Mouse (Mus musculus): ENCODE measurements around the gene Ddx25. TPM values are rescaled to one million over a fixed set of nuclear protein-coding genes. Genes with fewer than 3 reads are reported as not detected.

Gene Ddx25
- polyA plus RNA-seq (2014; fragmentation: Nextera tagmentation; extraction: Ambion mirVana): 29.3 and 31.8 TPM in 2 replicates

DNA sequence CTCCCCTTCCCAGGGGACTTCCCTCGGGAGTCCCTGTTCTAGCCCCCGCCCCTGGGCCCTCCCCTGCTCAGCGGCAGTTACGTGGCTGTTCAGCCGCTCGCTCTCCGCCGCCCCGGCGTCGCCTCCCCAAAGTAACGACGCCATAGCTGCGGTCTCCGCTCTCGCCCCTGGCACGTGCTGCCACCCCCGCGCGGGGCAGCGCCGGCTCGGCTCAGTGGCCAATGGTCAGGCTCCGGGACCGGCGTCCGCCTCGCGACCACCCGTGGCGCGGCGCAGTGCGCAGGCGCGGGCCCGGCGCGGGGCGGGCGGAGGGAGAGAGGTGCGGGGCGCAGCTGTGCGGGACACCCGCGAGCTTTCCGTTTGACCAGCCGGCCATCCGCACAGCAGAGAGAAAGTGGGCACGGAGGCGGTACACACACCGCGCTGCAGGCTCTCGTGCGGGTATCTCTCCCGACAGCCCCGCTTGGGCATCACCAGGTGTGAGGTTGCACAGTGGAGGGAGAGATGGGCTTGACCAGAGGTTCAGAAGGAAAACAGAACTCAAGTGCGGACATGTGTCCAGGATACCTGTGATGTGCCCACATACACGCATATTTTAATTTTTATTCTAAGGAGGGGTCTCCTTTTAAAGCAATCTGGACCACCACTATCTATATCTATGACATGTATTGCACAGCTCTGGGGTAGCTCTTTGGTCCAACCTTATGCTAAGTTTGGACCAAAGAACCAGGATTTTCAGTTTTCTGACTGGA, at the start of gene Ddx25, which contains the start of gene Pus3:
Gene Ddx25, minus strand, starts transcription at position 272 of the 752 bp plus-strand sequence.
Gene Pus3, plus strand, starts transcription at position 339 of the 752 bp plus-strand sequence.
- Histone ChIP-seq H3K4me1 (replicated peaks; ENCODE audit: control insufficient read depth, insufficient read depth, low read length) (peaks cover 16% of the 10 kb centered on the region), H3K27me3 (ENCODE audit: control insufficient read depth, insufficient read depth, low read length) (no peaks in the 10 kb centered on the region), H3K27ac (peak within 1 kb of the TSS; percentile 87), H3K9me3 (ENCODE audit: control insufficient read depth, low read length) (no peaks in the 10 kb centered on the region), H3K36me3 (replicated peaks; ENCODE audit: control insufficient read depth, insufficient read depth) (peaks cover 13% of the 10 kb centered on the region), H3K4me2 (replicated peaks) (peak within 1 kb of the TSS; percentile 93), H3K9ac (peak within 1 kb of the TSS; percentile 75), H3K4me3 (replicated peaks; ENCODE audit: low read length) (peak within 1 kb of the TSS; percentile 55)
- ATAC-seq (ENCODE audit: low FRiP score) (peak; percentile 87), DNase-seq (ENCODE audit: low spot score) (peak; percentile 75)
- under 1% methylated on average over 59 of the region's 59 CpGs for WGBS

DNA sequence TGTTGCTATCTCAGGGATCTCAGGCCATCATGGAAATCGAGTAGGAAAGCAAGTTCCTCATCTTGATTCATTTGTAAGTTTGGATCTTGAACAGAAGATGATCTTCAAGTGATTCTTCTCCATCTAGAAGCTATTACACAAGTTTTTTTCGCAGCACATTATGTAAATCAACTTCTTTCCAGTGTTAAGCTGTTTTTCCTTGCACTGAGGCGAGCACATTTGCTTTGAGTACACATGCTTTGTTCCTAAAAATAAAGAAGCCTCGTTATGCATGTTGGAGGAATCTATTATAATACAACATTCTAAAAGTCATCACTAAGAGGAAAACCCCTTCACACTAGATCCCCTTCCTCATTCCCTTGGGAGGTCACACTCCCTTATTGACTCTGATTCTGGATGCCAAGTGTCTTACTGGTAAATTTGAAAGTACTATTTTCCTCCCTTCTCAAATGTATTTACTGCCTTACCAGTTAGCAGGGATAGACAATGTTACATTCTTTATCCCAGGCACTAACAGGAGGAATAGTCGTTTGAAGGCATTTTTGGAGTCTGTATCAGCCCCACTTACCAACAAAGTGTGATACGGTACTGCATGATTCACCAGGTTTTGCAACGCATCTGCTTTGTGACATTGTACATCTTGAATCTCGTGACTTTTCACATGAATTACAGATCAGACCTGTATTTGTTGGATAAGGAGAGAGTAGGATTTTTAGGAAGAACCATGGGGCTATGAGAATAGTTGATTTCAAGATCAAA, 49.5 kb upstream of the Ddx25 start:
- WGBS: 72% methylated on average over 8 of the region's 8 CpGs
- Histone ChIP-seq H3K9me3 (ENCODE audit: control insufficient read depth, low read length) (no peaks in the 10 kb centered on the region), H3K4me1 (replicated peaks; ENCODE audit: control insufficient read depth, insufficient read depth, low read length) (no peaks in the 10 kb centered on the region), H3K27ac (no peak overlapping the region), H3K36me3 (replicated peaks; ENCODE audit: control insufficient read depth, insufficient read depth) (no peaks in the 10 kb centered on the region), H3K27me3 (ENCODE audit: control insufficient read depth, insufficient read depth, low read length) (no peaks in the 10 kb centered on the region), H3K4me2 (replicated peaks) (no peak overlapping the region), H3K4me3 (replicated peaks; ENCODE audit: low read length) (no peak overlapping the region), H3K9ac (no peak overlapping the region)
- DNase-seq (ENCODE audit: low spot score) (no peak), ATAC-seq (ENCODE audit: low FRiP score) (no peak)

GRCm38 (mm10) chr9:35592903-35593302, 34.6 kb upstream of the Ddx25 start:
- Histone ChIP-seq H3K9ac (no peak overlapping the region), H3K4me2 (replicated peaks) (no peak overlapping the region), H3K27me3 (ENCODE audit: control insufficient read depth, insufficient read depth, low read length) (no peaks in the 10 kb centered on the region), H3K4me1 (replicated peaks; ENCODE audit: control insufficient read depth, insufficient read depth, low read length) (no peaks in the 10 kb centered on the region), H3K4me3 (replicated peaks; ENCODE audit: low read length) (no peak overlapping the region), H3K27ac (no peak overlapping the region), H3K9me3 (ENCODE audit: control insufficient read depth, low read length) (no peaks in the 10 kb centered on the region), H3K36me3 (replicated peaks; ENCODE audit: control insufficient read depth, insufficient read depth) (no peaks in the 10 kb centered on the region)
- DNase-seq (ENCODE audit: low spot score) (peak; percentile 45), ATAC-seq (ENCODE audit: low FRiP score) (peak; percentile 46; the same call in 1 of the 2 replicates)
- 18% methylated on average over 2 of the region's 2 CpGs for WGBS

DNA sequence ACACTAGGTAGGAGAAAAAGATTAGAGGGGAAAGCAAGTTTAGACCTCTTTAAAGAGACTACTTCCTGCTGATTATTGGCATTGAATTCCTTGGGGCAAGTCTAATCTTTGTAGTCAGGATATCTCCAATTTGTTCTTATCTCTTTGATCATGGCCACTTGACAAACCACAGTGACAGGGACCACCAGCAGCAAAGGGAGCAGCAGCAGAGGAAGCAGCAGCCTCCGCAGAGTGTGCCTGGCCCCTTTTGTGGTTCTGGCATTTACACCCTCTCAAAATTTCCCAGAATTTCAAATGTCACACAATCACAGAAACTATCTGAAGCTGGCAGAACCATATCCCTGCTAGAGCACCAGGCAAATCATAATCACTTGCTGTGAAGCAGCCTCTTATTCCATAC, 29.3 kb upstream of the Ddx25 start:
- Histone ChIP-seq H3K4me2 (replicated peaks) (no peak overlapping the region), H3K9me3 (ENCODE audit: control insufficient read depth, low read length) (no peaks in the 10 kb centered on the region), H3K4me1 (replicated peaks; ENCODE audit: control insufficient read depth, insufficient read depth, low read length) (no peaks in the 10 kb centered on the region), H3K36me3 (replicated peaks; ENCODE audit: control insufficient read depth, insufficient read depth) (no peaks in the 10 kb centered on the region), H3K27ac (no peak overlapping the region), H3K4me3 (replicated peaks; ENCODE audit: low read length) (no peak overlapping the region), H3K9ac (no peak overlapping the region), H3K27me3 (ENCODE audit: control insufficient read depth, insufficient read depth, low read length) (no peaks in the 10 kb centered on the region)
- 70% methylated on average over 1 of the region's 1 CpGs for WGBS
- DNase-seq (ENCODE audit: low spot score): no peak
- ATAC-seq (ENCODE audit: low FRiP score): no peak

DNA sequence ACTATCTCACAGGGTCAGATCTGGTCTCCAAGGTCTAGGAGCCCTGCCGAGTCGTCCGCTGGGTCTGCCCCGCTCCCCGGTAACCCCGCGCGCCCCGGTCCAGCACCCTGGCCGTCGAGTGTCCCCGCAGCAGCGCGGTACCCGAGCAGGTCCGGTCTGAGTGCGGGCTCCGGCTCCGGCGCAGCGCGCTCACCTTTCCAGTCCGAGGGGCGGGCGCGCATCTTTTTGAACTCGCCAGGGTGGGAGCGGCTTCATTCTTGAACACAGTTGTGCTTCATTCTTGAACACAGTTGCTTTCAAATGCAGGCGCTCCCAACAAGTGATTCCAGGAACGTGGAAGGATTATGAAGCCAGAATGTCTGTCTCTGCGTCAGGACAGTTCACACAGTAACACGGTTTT, 16.1 kb upstream of the Ddx25 start:
- H3K4me3 ChIP-seq (replicated peaks; ENCODE audit: low read length): peak overlapping the region; percentile 30
- no peak for ATAC-seq (ENCODE audit: low FRiP score)
- peak overlapping the region; percentile 60 for H3K4me2 ChIP-seq (replicated peaks)
- H3K27ac ChIP-seq: no peak overlapping the region
- no peaks in the 10 kb centered on the region for H3K36me3 ChIP-seq (replicated peaks; ENCODE audit: control insufficient read depth, insufficient read depth)
- H3K27me3 ChIP-seq (ENCODE audit: control insufficient read depth, insufficient read depth, low read length): peaks cover 10% of the 10 kb centered on the region; the same call in 1 of the 2 replicates
- 5% methylated on average over 32 of the region's 32 CpGs for WGBS
- peaks cover 4% of the 10 kb centered on the region; the same call in 1 of the 2 replicates for H3K4me1 ChIP-seq (replicated peaks; ENCODE audit: control insufficient read depth, insufficient read depth, low read length)
- peak overlapping the region; percentile 51 for H3K9ac ChIP-seq
- no peaks in the 10 kb centered on the region for H3K9me3 ChIP-seq (ENCODE audit: control insufficient read depth, low read length)
- no peak for DNase-seq (ENCODE audit: low spot score)

DNA sequence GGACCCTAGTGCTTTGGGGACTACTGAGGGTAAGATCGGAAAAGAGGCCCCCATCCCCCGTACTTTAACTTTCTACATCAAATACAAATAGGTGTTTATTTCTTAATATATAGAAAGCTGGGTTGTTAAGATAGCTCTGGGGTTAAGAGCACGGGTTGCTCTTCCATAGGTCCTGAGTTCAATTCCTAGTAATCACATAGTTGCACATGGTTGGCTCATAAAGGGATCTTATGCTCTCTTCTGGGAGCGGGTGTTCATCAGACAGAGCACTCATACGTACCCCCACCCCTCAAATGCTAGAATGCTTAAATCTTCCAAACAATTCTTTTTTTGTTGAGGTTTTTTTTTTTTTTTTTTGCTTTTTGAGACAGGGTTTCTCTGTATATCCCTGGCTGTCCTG, 12.3 kb upstream of the Ddx25 start:
- peaks cover 24% of the 10 kb centered on the region for H3K36me3 ChIP-seq (replicated peaks; ENCODE audit: control insufficient read depth, insufficient read depth)
- DNase-seq (ENCODE audit: low spot score) (no peak), ATAC-seq (ENCODE audit: low FRiP score) (no peak)
- H3K9me3 ChIP-seq (ENCODE audit: control insufficient read depth, low read length): no peaks in the 10 kb centered on the region
- 9% methylated on average over 5 of the region's 5 CpGs for WGBS
- peak overlapping the region; percentile 69 for H3K4me3 ChIP-seq (replicated peaks; ENCODE audit: low read length)
- peaks cover 10% of the 10 kb centered on the region; the same call in 1 of the 2 replicates for H3K27me3 ChIP-seq (ENCODE audit: control insufficient read depth, insufficient read depth, low read length)
- H3K27ac ChIP-seq: no peak overlapping the region
- peak overlapping the region; percentile 76 for H3K9ac ChIP-seq
- H3K4me1 ChIP-seq (replicated peaks; ENCODE audit: control insufficient read depth, insufficient read depth, low read length): peaks cover 9% of the 10 kb centered on the region
- peak overlapping the region; percentile 67 for H3K4me2 ChIP-seq (replicated peaks)

- Histone ChIP-seq H3K27me3 (ENCODE audit: control insufficient read depth, insufficient read depth, low read length) (0 out of 2 replicates have a peak, but pooled peaks cover 4% of the 10 kb centered on the region), H3K4me2 (replicated peaks) (peak within 1 kb of the TSS; percentile 67), H3K27ac (peak within 1 kb of the TSS; percentile 87), H3K9ac (peak within 1 kb of the TSS; percentile 76), H3K4me1 (replicated peaks; ENCODE audit: control insufficient read depth, insufficient read depth, low read length) (peaks cover 9% of the 10 kb centered on the region), H3K4me3 (replicated peaks; ENCODE audit: low read length) (peak within 1 kb of the TSS; percentile 69), H3K36me3 (replicated peaks; ENCODE audit: control insufficient read depth, insufficient read depth) (peaks cover 32% of the 10 kb centered on the region), H3K9me3 (ENCODE audit: control insufficient read depth, low read length) (no peaks in the 10 kb centered on the region)
- peak; percentile 98 for ATAC-seq (ENCODE audit: low FRiP score)
- WGBS: under 1% methylated on average over 86 of the region's 86 CpGs
- DNase-seq (ENCODE audit: low spot score): peak; percentile 96
Measured at GRCm38 (mm10) chr9:35569571-35570534, 11.5 kb upstream of the Ddx25 start, which contains the start of the genes Pate2 and Hyls1. Gene Pate2, plus strand, starts transcription at chr9:35570284. Gene Hyls1, minus strand, starts transcription at chr9:35570398.

DNA sequence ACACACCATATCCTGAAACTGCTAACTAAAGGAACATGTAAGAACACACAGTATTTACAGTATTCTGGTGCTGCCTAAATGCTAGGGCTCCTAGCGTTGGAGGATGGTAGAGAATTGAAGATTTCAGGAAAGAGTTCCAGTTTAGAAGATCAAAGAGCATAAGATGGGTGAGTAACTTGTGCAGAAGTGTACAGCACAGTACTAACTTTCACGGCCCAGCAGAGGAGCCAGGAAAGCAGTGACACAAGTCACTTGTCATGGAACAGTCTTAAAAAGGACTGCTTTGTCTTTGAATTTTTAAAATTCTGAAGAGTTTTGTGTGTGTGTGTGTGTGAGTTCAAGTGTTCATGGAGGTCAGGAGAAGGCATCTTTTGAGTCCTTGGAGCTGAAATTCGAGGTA, 9.7 kb upstream of the Ddx25 start:
- Histone ChIP-seq H3K4me3 (replicated peaks; ENCODE audit: low read length) (no peak overlapping the region), H3K9me3 (ENCODE audit: control insufficient read depth, low read length) (no peaks in the 10 kb centered on the region), H3K4me1 (replicated peaks; ENCODE audit: control insufficient read depth, insufficient read depth, low read length) (peaks cover 5% of the 10 kb centered on the region), H3K36me3 (replicated peaks; ENCODE audit: control insufficient read depth, insufficient read depth) (peaks cover 46% of the 10 kb centered on the region), H3K27me3 (ENCODE audit: control insufficient read depth, insufficient read depth, low read length) (no peaks in the 10 kb centered on the region), H3K4me2 (replicated peaks) (no peak overlapping the region), H3K27ac (no peak overlapping the region), H3K9ac (no peak overlapping the region)
- DNase-seq (ENCODE audit: low spot score): no peak
- 87% methylated on average over 3 of the region's 3 CpGs for WGBS
- no peak for ATAC-seq (ENCODE audit: low FRiP score)

Measured in hindbrain, embryonic 14.5 days (tissue).